Mouse (Mus musculus) ES-CJ7 (cell line): ENCODE results near the gene Cybrd1.

Experiments used
- DNase-seq: peaks from one replicate; pipeline ENCODE4 v3.0.0; 2011; ENCODE audit warnings: low read depth, low spot score

Cybrd1 gene

DNA sequence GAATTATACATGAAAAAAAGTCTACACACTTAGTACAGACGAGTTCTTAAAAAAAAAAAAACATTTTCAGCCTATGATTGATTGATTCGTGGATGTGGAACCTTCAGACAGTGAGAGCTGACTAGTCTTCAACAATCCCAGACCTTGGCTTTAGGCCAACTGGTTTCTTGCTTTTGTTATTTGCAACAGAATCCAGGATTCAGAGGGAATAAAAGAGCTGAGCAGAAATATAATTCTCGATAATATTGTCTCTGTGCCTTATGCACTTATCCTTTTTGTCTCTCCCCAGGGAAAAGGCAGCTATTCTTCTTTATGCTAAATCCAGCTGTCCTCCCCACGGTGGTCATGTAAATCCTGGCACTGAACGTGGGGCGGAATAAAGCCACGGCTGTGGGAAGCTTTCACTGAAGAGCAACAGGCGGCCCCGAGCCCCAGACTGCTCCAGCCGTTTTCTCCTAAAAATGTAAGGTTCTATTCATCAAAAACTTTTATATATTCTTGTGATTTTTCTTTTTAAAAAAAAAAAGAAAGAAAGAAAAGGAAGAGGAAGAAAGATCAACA lies 50.8 kb downstream of the Cybrd1 start:
- no peak for DNase-seq

DNA sequence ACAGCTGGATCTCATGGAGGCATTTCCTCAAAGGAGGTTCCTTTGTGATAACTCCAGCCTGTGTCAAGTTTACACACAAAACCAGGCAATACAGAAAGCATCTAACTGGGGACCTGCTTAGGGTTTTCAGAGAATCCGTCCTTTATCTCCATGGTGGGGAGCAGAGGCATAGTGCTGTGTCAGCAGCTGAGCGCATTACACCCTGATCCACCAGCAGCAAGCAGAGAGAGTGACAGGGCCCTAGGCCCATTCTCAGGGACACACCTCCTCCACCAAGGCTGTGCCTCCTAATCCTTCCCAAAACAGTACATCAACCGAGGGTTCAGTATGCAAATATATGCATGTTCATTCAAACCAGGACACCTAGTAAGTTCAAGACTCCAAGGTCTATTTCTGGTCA lies 55.3 kb downstream of the Cybrd1 start:
- DNase-seq: no peak

GRCm38 (mm10) chr2:71176329-71177249 lies 58.9 kb downstream of the Cybrd1 start:
- DNase-seq: no peak

GRCm38 (mm10) chr2:71177250-71177615 lies 59.5 kb downstream of the Cybrd1 start:
- no peak for DNase-seq

- DNase-seq: no peak
Measured at GRCm38 (mm10) chr2:71177760-71178159, 60.0 kb downstream of the Cybrd1 start.

DNA sequence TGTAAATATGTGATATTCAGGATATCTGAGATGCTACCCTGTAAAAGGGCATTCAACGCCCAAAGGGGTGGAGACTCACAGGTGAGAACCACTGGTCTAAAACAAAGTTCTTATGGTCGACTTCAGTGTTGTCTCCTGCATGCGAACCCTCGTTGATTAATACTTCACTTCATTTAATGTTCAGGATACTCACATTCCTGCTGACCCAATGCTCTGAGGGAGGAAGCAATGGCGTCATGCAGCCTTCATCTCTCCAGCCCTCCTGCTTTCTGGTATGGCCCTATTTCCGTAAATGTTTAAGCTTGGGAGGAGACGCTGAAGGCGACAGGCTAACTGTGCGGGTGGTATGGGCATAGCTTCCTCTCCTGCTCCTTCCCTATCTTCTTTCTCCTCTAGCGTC lies 62.0 kb downstream of the Cybrd1 start:
- DNase-seq: no peak

GRCm38 (mm10) chr2:71180566-71181217 lies 63.0 kb downstream of the Cybrd1 start:
- peak; percentile 79 for DNase-seq

- DNase-seq: no peak
Measured at GRCm38 (mm10) chr2:71187950-71188349, 70.2 kb downstream of the Cybrd1 start.

- peak; percentile 84 for DNase-seq
Measured at GRCm38 (mm10) chr2:71188861-71189260, 71.1 kb downstream of the Cybrd1 start.

- peak; percentile 19 for DNase-seq
Measured at GRCm38 (mm10) chr2:71191391-71192194, 73.9 kb downstream of the Cybrd1 start.

GRCm38 (mm10) chr2:71192195-71192807 lies 74.6 kb downstream of the Cybrd1 start:
- no peak for DNase-seq
